Mouse (Mus musculus) layer of hippocampus, adult 11-12 months (tissue): ENCODE measurements around the gene Galnt16.

Experiments used
- DNase-seq: peaks from one replicate; pipeline ENCODE4 v3.0.0; 2022; ENCODE audit warnings: low spot score

The Galnt16 gene

GRCm38 (mm10) chr12:80598756-80599155 lies 80.7 kb downstream of the Galnt16 start:
- DNase-seq, result peak; percentile 75

GRCm38 (mm10) chr12:80601597-80602269 lies 83.7 kb downstream of the Galnt16 start:
- DNase-seq, result no peak

- DNase-seq, result no peak
Observed at GRCm38 (mm10) chr12:80602432-80602831, 84.4 kb downstream of the Galnt16 start.

- DNase-seq, result no peak
Observed at GRCm38 (mm10) chr12:80603566-80603965, 85.5 kb downstream of the Galnt16 start.

- DNase-seq, result no peak
Observed at GRCm38 (mm10) chr12:80604218-80604617, 86.1 kb downstream of the Galnt16 start.

DNA sequence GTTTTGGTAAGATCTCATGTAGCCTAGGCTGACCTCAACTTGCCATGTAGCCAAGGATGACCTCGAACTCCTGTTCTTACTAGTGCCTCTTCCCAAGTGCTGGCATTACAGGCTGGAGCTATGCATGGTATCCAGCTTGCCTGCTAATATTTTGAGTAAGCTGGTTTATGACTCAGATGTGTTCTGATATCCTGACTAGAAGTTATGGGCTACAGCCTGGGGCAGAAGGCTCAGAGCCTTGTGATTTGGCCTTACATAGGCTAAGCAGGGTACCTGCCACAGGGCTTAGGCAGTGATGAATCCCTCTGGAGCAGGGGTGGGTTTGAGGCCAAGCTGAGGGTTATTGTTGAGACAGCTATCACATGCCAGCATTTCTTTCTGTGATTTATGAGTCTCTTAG lies 90.5 kb downstream of the Galnt16 start:
- DNase-seq, result no peak

GRCm38 (mm10) chr12:80609928-80610327 lies 91.9 kb downstream of the Galnt16 start:
- DNase-seq, result no peak

DNA sequence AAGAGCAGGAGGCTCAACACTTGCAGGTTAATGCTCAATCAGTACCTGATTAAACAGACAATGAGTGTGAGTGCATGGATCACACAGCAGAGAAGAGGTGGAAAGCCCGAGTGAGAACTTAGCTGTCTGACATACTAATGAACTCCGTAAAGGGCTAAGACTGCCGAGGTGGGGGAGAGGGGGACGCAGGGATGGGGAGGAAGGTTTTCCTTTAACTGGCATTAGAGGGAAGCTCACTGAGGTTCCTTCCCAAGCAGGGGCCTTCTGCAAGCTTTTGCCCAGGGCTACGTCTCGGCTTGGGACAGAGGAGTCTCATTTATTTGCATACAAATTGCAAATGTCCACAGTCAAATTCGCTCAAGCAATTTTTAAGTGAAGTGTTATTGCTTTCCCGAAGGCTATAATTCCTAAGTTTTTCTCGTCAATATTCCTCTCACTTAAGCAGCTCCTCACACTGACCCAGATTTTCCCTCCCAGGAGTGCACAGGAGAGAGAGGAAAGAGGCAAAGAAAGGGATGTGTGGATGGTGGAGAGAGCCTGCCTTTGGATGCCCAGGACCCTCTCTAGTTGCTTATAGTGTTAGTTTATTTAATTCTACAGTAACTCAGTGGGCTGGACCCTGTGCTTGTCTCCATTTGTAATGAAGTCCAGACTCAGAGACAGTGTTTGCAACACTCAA lies 94.2 kb downstream of the Galnt16 start:
- DNase-seq, result no peak

DNA sequence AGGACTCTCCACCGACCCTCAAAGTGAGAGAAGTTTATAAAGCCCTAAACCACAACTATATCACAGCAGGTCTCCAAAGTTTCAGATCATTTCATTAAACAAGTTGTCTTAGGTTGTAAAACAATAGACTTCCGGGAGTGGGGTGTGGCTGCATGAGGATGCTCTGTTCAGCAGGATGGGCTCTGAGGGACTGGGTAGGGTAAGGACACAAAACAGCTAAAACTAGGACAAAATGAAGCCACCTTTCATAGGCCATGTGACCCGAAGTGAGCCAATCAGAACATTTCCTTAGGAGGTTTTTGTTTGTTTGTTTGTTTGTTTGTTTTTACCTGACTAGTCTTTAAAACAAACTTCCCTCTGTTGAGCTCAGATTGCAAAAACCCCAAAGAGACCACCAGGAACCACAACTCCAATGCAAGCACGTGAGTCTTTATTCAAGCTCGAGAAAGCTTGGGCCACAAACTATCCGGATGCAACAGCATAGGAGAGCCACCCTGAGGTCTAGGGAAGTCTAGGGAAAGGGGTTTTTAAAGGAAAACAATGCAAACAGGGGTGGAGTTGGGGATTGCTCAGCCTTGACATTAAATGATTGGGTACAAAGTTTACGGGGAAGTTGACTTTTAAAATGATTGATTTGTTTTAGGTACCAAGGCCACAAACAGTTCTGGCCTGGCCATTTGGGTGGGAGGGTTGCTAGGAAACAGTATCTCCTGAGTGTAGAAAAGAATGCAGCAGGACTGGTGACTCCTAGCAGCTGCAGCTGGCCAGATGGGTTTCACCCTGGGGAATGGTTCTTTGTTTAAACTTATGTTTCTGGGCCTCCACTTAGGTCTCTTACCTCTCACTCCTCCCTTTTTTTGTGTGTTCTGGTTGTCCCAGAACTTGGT lies 97.5 kb downstream of the Galnt16 start:
- DNase-seq, result no peak

DNA sequence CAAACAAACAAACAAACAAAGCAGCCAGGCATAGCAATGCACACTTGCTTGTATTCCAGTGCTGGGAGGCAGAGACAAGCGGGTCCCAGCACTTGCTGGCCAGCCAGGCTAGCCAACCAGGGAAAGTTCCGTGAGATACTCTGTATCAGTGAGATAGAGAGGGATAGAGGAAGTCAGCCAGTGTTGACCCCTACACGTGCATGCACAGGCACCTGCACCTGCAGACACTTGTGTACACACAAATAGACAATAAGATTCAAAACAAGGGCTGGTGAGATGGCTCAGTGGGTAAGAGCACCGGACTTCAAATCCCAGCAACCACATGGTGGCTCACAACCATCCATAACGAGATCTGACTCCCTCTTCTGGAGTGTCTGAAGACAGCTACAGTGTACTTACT lies 102.4 kb downstream of the Galnt16 start:
- no peak for DNase-seq

- no peak for DNase-seq
Observed at GRCm38 (mm10) chr12:80631790-80632189, 113.7 kb downstream of the Galnt16 start.

DNA sequence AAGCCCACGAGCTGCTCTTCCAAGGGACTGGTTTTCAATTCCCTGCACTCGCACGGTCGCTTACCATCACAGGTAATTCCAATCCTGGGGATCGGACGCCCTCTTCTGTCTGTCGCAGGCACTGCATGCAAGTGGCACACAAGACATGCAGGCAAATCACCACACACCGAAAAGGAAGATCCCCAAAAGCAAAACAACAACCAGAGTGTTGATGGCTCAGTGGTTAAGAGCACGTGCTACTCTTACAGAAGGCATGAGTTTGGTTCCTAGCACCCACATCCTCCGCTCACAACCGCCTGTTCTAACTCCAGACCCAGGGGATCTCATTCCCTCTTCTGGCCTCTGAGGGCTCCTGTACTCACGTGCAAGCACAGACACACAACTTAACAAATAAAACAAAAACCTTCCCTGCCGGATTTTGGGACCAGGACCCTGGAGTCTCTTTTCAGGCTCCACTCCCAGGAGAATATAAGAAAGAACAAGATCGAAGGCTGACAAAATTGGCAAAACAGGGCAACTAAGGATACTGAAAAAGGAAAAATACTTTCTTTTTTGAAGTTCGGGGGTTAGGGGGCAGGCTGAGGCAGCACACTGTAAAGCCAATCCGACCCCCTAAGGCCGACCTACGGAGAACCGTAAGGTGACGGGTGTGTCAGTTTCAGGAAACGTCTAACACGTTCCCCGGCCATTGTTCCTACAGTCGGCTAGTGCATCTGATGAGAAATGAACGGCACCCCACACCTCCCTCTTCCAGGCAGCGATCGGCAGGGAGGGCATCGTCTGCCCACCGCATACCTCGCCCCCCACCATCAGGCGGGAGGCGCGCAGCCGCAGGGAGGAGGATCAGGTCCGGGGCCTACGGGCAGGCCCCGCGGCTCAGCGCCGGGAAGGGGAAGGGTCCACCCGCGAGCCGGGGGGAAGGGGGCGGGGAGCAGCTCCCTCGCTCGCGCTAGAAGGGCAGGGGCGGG lies 124.9 kb downstream of the Galnt16 start:
- peak; percentile 54 for DNase-seq

DNA sequence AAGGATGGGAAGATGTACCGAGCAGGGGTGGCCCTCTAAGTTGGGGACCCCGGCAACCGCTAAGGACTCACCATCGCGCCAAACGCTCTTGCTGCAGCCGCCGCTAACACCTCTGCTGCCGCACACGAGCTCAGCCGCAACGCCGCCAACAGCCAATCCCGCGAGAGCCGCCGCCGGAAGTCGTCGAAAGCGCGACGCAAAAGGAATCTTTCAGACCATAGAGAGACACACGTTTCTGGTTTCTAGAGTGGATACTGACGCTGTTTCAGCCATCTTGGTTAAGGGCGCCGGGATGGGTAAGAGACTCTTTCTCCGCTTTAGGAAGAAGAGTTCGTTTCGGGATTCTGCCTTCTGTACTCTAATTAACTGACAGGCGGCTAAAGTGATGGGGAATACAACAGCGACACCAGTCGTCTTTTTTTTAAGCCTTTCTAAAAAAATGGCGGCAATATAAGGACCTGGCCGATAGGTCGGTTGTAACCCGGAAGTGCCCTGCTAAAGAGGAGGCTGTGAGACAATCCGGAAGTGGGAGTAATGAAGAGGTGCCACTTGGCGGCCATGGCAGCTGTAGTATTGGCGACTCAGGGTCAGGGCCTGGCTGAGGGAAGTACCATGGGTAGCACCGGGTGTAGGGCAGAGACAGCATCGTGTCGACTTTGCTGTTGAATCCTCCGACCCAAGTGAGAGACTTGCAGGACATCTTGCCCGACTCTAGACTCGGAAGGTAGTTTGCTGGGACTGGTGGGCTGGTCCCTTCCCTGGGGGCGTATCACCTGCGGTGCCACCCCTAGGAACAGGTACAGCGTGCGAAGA lies 125.8 kb downstream of the Galnt16 start, which contains the start of the genes Slc39a9 and Erh:
TSS of gene Slc39a9 (plus strand) at position 191 of the 813 bp plus-strand sequence.
TSS of gene Erh (minus strand) at position 649 of the 813 bp plus-strand sequence.
- DNase-seq, result peak; percentile 96

DNA sequence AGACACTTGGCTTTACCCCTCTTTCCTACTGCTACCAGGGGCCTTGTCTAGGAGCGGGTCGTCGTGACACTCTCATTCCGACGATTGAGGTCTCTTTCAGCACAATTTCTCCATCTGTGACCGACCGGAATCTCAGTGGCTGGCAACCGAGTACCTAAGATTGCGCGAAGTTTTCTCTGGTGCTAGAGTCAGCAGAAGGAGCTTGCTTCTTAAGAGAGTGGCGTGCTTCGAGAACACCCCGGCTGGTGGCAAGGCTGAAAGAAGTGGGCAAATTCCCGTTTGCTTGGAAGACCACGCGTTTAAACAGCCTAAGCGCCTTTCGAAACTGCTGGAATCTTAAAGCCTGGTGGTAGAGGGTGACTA lies 126.4 kb downstream of the Galnt16 start:
- no peak for DNase-seq

GRCm38 (mm10) chr12:80646377-80646776 lies 128.3 kb downstream of the Galnt16 start:
- DNase-seq, result no peak

DNA sequence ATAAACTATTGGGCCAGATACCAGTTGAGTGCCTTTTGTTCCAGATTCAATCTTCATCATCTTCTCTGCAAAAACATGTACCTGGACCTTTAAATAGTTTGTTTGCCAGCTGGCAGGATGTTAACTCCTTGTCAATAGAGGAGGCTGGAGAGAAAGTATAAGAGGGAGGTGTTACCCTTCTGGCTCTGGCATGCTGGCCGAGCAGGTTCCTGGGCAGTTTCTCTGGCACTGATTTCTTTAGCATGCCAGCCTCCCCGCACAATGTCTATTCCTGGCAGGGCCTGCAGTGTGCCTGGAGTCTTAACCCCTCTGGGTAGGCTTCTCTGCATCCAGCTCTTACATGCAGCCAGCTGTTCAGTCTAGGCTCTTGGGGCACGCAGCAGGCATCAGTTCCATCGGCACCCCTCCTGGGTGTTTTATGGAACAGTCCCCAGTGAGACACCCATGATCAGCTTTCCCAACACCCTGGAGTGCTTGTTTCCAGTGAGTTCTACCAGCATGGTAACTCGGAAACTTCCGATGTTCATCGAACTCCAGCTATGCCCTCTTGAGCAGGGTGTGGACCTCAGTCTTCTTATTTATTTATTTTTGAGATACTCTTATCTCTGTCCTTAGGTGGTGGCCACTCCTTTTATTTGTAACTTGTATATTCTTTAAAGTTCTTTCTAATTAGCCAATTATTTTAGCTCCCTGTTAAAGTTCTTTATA lies 136.0 kb downstream of the Galnt16 start:
- DNase-seq, result no peak

DNA sequence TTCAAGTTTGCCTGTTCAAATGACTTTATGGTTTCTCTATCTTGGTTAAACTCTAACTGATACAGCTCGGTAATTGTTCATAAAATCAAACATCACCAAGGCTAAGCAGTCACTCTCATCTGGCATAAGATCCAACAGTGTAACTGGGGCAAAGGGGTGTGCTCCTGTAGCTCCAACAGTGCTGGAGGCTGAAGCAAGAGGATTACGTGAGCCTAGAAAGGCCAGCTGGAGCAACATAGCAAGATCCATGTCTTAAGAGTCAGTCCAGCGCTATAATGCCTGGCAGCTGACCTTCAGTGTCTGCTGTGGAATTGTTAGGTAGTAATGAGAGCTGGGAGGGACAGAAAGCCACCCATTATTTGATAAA lies 136.6 kb downstream of the Galnt16 start:
- no peak for DNase-seq

- no peak for DNase-seq
Observed at GRCm38 (mm10) chr12:80658661-80659060, 140.6 kb downstream of the Galnt16 start.

GRCm38 (mm10) chr12:80662322-80662721 lies 144.2 kb downstream of the Galnt16 start:
- no peak for DNase-seq

- no peak for DNase-seq
Observed at GRCm38 (mm10) chr12:80663935-80664334, 145.9 kb downstream of the Galnt16 start.
